Mouse (Mus musculus) spleen, postnatal 14 days (tissue): ENCODE measurements around the gene Dnajc6.

Experiments used
- DNase-seq, 2 experiments: peaks; one replicate each; pipeline ENCODE4 v3.0.0; 2021 to 2022; ENCODE audit warnings: low spot score in 2 of 2

Dnajc6 gene

GRCm38 (mm10) chr4:101564746-101565417, 68.4 kb downstream of the Dnajc6 start:
- DNase-seq = no peak

DNA sequence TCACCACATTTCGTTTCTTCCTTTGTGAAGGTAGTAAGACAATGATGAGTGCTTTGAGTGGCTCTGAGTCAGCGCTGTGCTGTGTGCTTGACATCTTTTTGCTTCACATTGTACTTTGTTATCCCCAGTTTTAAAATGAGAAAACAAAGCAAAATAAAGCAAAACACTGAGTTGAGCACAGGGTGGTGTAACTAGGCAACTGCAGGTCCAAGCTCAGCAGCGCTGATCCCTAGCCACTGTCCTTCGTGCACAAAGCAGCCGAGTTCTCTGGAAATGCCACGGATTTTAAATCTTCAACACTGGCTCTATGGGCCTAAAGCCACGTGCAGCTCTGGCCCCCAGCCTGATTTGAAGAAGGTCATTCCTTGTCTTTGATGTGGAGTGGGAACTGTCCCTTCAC, 72.6 kb downstream of the Dnajc6 start:
- no peak for DNase-seq

- DNase-seq = no peak
These were observed 75.7 kb downstream of the Dnajc6 start for GRCm38 (mm10) chr4:101572142-101572541.

DNA sequence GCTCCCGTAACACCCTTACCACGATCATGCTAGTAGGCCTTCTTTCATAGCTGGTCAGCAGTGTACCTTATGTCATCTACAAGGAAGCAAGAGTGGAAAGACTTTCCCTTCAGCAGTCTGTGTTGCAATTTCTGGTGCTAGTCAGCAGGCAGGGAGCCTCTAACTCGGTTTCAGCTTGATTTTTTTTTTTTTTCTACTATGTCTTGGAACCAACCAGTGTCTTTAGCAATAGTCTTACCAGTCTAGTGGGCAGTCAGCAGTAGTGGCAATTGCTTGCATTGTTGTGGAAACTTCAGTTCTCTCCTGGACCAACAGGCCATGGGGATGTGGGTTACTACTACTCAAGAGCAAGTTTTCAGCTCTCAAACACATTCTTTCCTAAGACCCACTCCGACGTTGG, 78.9 kb downstream of the Dnajc6 start:
- DNase-seq = no peak

- no peak for DNase-seq
These were observed 82.3 kb downstream of the Dnajc6 start for GRCm38 (mm10) chr4:101578720-101579119.

DNA sequence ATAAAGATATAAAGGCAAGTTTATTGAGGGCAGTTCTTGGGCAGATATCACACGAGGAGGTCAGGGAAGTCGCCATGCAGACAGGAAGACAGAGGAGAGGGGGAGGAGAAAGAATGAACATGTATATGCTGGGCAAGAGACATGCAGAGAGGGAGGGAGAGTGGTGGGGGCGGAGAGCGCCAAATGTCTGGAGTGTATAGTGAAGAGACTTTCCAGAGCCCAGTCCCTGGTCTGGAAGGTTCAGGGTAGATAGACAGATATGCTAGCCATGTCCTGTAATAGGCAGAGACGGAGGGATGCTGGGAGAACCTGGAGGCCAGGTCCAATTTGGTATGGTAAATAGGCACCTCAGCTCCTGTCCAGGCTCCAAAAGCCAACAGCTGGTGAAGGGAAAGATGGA, 83.1 kb downstream of the Dnajc6 start:
- no peak for DNase-seq

- no peak for DNase-seq
These were observed 84.7 kb downstream of the Dnajc6 start for GRCm38 (mm10) chr4:101581156-101581555.

DNA sequence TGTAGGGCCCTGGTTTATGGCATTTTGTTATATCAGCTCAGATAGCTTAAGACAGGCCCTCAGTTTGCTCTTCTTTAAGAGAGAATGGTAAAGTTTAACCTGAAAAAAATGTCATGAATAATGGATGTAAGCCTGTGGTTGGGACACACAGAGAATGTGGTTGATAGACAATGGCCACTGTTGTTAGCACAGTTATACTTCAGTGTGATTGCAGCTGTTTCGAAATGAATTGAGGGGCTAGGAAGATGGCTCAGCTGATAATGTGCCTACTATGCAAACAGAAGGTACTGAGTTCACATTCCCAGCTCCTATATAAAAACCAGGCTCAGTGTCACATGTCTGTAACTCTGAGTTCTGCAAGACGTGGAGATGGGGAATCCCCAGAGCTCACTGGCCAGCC, 86.4 kb downstream of the Dnajc6 start:
- DNase-seq = no peak

DNA sequence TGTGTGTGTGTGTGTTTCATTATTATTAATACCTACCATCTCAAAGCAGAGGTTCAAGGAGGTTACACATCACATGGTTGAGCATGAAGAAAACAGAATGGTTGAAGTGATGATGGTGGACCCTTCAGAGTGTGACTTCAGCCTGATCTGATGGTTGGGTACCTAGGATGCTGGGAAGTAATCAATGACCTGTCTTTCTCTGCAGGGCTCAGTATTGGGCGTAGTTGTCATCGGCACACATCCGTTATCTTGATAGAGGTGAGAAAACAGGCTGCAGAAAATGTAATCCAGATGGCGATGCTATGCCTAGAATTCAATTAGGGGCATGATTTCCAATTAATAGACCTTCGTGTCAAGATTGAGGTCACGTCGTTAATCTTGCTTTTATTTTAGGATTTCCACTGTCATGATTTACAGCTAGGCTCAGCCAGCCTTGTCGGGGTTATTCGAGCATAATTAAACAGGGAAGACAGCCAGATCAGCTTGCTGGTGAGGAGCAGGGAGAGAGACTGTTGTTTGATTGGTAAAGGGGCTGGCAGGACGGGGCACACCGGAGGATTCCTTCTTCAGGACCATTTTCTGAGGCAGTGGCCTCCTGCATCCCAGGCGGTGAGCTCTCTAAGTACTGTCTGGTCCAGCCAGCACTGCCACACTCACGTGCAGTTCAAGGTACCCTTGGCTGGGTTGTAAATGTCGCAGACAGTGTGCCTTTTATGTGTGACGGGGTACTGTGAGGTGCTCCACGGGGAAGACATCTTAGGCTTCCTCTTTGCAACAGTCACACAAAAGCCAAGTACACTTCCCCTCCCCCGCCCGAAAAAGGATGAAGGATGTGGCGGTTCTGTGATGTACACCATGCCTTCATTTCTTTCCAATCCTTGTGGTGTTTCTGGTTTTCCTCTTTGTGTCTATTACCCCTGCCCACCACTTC, 88.3 kb downstream of the Dnajc6 start:
- no peak for DNase-seq

DNA sequence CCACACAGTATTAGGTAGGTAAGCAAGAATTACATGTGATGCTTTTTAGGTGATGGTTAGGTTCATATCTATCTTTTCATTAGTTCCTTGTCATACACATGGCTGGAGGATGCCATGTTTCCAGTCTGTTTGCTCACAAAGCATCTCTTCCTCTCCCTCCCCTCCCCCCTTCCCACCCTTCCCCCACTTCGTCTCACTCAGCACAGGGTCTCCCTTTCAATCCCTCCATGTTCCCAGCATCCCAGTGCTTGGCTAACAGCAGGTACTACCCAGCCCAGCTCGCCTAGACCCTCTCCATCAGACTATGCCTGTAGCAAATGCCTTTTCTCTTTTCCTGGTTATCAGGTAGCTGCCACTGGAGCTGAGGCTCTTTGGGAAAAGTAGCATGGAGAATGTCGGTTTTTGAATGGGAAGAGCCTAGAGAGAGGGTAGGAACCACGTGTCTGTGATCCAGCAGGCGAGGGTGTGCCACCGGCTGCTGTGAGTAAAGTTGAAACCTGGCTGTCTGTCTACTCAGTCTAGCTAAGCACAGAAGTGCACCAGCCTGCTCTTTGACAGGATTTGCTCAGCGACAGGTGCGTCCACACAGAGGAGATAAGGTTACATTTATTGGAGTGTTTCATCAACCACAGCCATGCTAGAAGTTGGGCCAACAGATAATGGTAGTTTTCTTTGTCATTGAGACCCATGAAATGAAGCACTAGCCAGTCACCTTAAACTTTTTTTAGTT, 89.2 kb downstream of the Dnajc6 start:
- no peak for DNase-seq

DNA sequence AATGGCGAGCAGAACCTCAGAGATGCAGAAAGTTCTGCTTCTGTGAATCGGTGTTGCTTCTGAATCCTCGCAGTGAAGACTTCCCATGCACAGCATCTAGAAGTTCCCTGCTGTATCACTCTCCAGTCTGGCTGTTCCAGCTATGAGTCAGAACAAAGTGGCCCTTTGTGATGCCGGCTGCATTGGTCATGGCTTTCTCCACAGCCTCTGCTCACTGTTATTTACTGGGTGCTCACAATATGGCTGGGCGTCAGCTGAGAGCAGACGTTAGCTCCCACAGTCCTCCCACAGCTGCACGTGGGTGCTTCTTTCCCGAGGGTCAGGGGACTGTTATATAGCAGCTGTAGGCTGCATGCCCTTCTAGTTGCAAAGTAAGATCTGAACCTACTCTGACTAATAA, 92.5 kb downstream of the Dnajc6 start:
- DNase-seq = no peak

- no peak for DNase-seq
These were observed 93.3 kb downstream of the Dnajc6 start for GRCm38 (mm10) chr4:101589771-101590170.

GRCm38 (mm10) chr4:101591400-101591799, 95.0 kb downstream of the Dnajc6 start:
- no peak for DNase-seq

DNA sequence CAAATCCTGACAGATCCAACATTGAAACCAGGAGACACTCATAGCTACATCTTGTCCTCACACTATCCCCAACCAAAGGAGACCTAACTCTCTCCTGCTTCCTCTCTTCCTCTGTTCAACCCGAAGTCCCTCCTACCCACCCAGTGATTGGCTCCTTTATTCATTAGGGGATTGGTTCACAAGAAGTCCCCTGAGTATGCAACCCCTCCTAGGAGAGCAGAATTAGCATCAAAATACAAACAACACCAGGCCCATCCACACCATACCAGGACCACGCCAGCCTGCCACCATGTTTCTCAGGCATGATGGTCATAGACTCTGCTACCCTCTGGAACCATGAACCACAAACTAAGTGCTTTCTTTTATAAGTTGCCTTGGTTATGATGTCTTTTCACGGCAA, 96.0 kb downstream of the Dnajc6 start:
- DNase-seq = no peak

DNA sequence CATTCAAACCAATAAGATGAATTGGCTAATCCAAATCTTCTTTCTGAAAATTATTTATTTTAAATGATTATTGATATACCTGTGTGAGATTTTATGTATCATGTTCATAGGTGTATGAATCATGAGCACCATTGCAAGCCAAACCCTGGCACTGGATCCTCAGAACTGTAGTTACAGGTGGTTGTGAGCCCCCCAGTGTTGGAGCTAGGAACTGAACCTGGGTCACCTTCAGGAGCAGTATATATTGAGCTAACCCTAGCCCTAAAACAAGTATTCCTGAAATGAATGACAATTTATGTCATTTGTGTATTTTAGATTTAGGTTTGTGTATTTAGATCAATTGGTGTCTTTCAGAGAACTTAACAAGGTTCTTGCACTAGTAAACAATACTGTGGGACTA, 105.3 kb downstream of the Dnajc6 start:
- no peak for DNase-seq

DNA sequence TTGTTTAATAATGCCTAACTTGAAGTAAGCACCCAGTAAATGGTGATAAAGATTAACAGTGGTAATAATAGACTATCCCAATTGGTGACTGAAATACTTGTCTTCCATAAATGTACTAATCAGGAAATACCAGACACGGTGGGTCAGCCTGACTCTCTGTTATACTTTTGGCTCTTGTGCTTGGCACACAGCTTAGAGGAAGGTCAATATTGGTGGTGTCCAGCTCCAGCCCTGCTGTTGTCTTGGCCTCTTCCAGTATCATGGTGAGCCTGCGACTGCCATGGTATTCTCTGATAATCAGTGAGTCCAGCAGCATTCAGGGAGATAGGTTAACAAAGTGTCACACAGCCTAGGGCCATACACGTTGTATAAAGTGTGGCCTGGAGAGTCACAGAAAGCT, 107.2 kb downstream of the Dnajc6 start:
- DNase-seq = no peak

- DNase-seq = no peak
These were observed 120.1 kb downstream of the Dnajc6 start for GRCm38 (mm10) chr4:101616520-101616919.

GRCm38 (mm10) chr4:101617742-101618141, 121.3 kb downstream of the Dnajc6 start:
- no peak for DNase-seq

DNA sequence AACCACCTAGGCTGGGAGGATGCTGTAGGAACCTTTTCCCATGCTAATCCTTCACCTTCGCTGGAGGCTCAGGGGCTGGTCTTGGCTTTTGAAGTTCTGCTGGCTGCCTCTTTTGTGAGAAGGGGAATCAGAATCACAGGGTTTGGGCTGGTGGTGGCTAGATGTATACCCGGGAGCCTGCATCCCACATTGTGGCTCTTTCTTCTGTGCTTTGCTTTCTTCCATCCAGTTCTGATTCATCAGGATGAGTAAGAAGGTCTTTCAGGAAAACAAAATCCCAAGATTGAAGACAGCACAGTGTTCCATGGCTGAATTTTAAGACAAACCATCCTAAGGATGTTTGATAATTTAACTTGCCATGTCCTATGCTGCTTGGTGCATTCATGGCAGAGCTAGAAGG, 123.8 kb downstream of the Dnajc6 start:
- DNase-seq = no peak

DNA sequence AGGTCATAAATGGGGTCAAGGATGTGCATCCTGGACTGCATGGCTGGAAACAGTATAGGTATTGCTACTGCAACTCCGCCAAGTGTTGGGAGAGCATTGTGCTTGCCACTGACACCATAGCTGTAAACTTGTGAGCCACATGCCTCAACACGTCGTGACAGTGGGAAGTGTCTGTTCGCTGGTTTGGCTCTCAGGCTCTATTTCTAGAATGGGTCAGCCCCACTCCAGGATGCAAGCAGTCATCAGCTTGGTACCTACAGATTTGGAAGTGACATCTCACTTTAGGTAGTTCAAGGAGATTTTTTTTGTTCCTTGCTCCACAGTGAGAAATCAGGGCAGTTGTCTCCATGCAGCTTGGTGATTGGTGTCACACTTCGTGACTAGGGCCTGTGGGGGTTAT, 124.8 kb downstream of the Dnajc6 start:
- no peak for DNase-seq

DNA sequence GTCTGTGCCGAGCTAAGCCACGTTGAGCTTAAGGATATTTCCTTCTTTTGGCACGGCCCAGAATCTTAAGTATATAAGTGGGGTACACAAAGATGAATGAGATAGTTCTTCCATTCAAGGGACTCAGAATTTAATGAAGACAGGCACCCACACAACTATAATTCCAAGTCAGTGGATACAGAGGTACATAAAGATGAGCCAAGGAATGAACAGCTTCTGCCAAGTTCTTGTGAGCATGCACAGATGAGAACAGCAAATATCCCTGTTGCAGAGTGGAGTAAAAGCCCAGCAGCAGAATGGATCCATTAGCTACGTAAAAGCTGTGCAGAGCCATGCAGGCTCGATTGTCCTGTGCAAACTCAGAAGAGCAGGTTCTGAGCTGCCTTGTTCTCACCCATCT, 128.8 kb downstream of the Dnajc6 start:
- DNase-seq = no peak

DNA sequence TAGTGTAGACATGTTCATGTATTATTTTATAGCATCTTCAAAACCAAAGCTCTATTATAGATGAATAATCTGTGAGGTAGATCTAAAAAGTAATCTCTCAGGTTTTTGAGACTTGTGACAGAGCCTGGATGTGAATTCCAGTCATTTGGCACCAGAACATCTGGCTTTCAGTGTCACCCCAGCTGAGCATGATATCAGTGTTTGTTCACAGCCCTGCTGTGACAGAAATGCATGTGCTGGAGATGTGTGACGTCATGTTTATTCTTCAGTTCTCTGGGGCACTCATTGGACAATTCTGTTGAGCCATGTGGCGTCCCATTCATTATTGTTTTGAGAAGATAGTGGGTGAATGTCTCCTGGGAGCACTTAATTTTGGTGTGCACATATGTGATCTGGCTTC, 139.1 kb downstream of the Dnajc6 start:
- DNase-seq = no peak

GRCm38 (mm10) chr4:101637472-101637871, 141.0 kb downstream of the Dnajc6 start:
- DNase-seq = no peak
